Mouse (Mus musculus) CH12.LX (cell line): ENCODE results near the gene Ralgapb.

Experiments
- BHLHE40 ChIP-seq: IDR thresholded peaks from 2 replicates; pipeline ENCODE4 v1.6.1; 2011; ENCODE audit warnings: mild to moderate bottlenecking, low read depth, low read length, improper control_type of control experiment
- CTCF ChIP-seq, 2 experiments: IDR thresholded peaks in 1 of 2; conservative IDR thresholded peaks in 1 of 2; 2 replicates each; pipeline ENCODE4 v1.5.1; 2011 to 2012; ENCODE audit warnings: low read depth in 2 of 2, low read length in 2 of 2, improper control_type of control experiment in 1 of 2, inconsistent platforms in 1 of 2, mild to moderate bottlenecking in 1 of 2, moderate library complexity in 1 of 2
- EP300 ChIP-seq: IDR thresholded peaks from 2 replicates; pipeline ENCODE4 v1.6.1; 2011; ENCODE audit warnings: low read length, improper control_type of control experiment
- ETS1 ChIP-seq: conservative IDR thresholded peaks from 2 replicates; pipeline ENCODE4 v1.6.1; 2012; ENCODE audit warnings: low read depth, mild to moderate bottlenecking, inconsistent platforms, low read length, improper control_type of control experiment, moderate library complexity
- MEF2A ChIP-seq: IDR thresholded peaks from 2 replicates; pipeline ENCODE4 v1.6.1; 2014; ENCODE audit warnings: low read depth, mild to moderate bottlenecking, inconsistent platforms, low read length, improper control_type of control experiment, borderline replicate concordance
- MXI1 ChIP-seq: IDR thresholded peaks from 2 replicates; pipeline ENCODE4 v1.6.1; 2011; ENCODE audit warnings: mild to moderate bottlenecking, low read depth, low read length, improper control_type of control experiment
- POLR2A ChIP-seq: IDR thresholded peaks from 2 replicates; pipeline ENCODE4 v1.6.1; 2011; ENCODE audit warnings: low read depth, mild to moderate bottlenecking, improper control_type of control experiment, low read length

GRCm38 (mm10) chr2:158477640-158478039 is 68.0 kb downstream of the Ralgapb start:
- no peak for TF ChIP-seq MXI1
- no peak for TF ChIP-seq EP300
- TF ChIP-seq CTCF (conservative IDR thresholded peaks at IDR 0.05 in 1 of 2, IDR thresholded peaks at IDR 0.05 in 1 of 2; ENCODE audit: low read depth in 2 of 2, low read length in 2 of 2) = no peak
- no peak for TF ChIP-seq POLR2A
- TF ChIP-seq ETS1 = no peak
- no peak for TF ChIP-seq BHLHE40
- no peak for TF ChIP-seq MEF2A
